In the genomic region with DNA sequence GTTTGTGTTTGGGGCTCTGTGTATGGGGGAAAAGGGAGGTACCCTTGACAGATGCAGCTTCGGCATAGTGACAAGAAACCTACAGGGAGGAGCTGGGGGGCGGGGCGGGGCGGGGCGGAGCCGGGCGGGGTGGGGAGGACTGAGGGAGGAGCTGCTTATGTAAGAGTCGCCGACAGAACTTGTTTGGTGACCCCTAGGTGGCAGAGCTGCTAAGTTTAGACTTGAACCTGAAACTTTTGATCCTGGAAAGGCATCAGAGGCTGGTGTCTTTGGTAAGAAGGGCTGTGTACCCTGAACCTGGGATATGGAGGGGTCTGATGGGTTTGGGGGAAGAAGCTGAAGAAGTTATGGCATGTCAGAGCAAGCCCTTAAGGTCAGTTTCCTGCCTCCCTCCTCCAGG, we compare ENCODE assay signal across 8 mouse cellular contexts. TPM values are rescaled to one million over a fixed set of nuclear protein-coding genes. Genes with fewer than 3 reads are reported as not detected.
A peak's percentile ranks its signal among the peaks of the same experiment; 100 is the strongest.
DNase-seq lines count a peak whose midpoint lies in the region; ATAC-seq and TF ChIP-seq lines count a peak whose summit lies in the region.

No protein-coding gene starts in this region.

- H3K4me2 ChIP-seq in forebrain, embryonic 11.5 days (ENCODE audit: low read depth, low read length, severe bottlenecking): no peak overlapping the region
- H3K4me2 ChIP-seq in forebrain, embryonic 15.5 days (replicated peaks): no peak overlapping the region
- no peak overlapping the region for H3K4me2 ChIP-seq in heart, postnatal 0 days (ENCODE audit: low read depth, low read length)

- ATAC-seq in forebrain, embryonic 11.5 days (replicated peaks; ENCODE audit: low FRiP score): no peak
- no peak for ATAC-seq in forebrain, embryonic 15.5 days (replicated peaks)
- peak; percentile 67 for ATAC-seq in heart, postnatal 0 days (ENCODE audit: insufficient read depth, low read depth)

- H3K9me3 ChIP-seq in forebrain, embryonic 11.5 days (ENCODE audit: control insufficient read depth, low read length): no peaks in the 10 kb centered on the region
- no peaks in the 10 kb centered on the region for H3K9me3 ChIP-seq in forebrain, embryonic 15.5 days
- H3K9me3 ChIP-seq in heart, postnatal 0 days (replicated peaks; ENCODE audit: control insufficient read depth, low read length): no peaks in the 10 kb centered on the region

- H3K4me3 ChIP-seq in forebrain, embryonic 11.5 days (ENCODE audit: low read depth, low read length): no peak overlapping the region
- H3K4me3 ChIP-seq in forebrain, embryonic 15.5 days: no peak overlapping the region
- no peak overlapping the region for H3K4me3 ChIP-seq in heart, postnatal 0 days (ENCODE audit: low read depth, low read length)
- no peak overlapping the region for H3K4me3 ChIP-seq in liver, adult 2 months (ENCODE audit: insufficient read depth, low read depth, low read length)
- no peak overlapping the region for H3K4me3 ChIP-seq in spleen, adult 2 months (ENCODE audit: extremely low read depth, insufficient read depth, insufficient read length)

- no peak for TF ChIP-seq EP300 in heart, postnatal 0 days (IDR thresholded peaks at IDR 0.05; ENCODE audit: low read depth)

- peak; percentile 69 for DNase-seq in forebrain, embryonic 11.5 days (ENCODE audit: low spot score)
- peak; percentile 77 for DNase-seq in ZHBTc4 (ENCODE audit: low read depth, low spot score)
- peak; percentile 81 for DNase-seq in heart, postnatal 0 days (ENCODE audit: low spot score)
- DNase-seq in liver, adult 2 months (ENCODE audit: extremely low read depth, low read depth, low spot score): peak; percentile 87
- peak; percentile 51 to 63 for DNase-seq in spleen, adult 2 months (ENCODE audit: low read depth in 1 of 2, low spot score in 2 of 2)
- no peak for DNase-seq in frontal cortex, postnatal 25 days (ENCODE audit: low spot score in 2 of 2)
- DNase-seq in cerebellum, postnatal 14 days: no peak

- no peaks in the 10 kb centered on the region for H3K36me3 ChIP-seq in forebrain, embryonic 11.5 days (ENCODE audit: control insufficient read depth, insufficient read depth, low read length)
- no peaks in the 10 kb centered on the region for H3K36me3 ChIP-seq in forebrain, embryonic 15.5 days
- no peaks in the 10 kb centered on the region for H3K36me3 ChIP-seq in heart, postnatal 0 days (replicated peaks; ENCODE audit: control insufficient read depth, insufficient read depth, low read length)
- no peaks in the 10 kb centered on the region for H3K36me3 ChIP-seq in liver, adult 2 months (ENCODE audit: control insufficient read depth, insufficient read depth, low read length)
- H3K36me3 ChIP-seq in spleen, adult 2 months (ENCODE audit: control insufficient read depth, insufficient read depth, low read length): no peaks in the 10 kb centered on the region

- peak; percentile 40 for TF ChIP-seq CTCF in heart, postnatal 0 days (IDR thresholded peaks at IDR 0.05; ENCODE audit: low read depth)
- TF ChIP-seq CTCF in liver, adult 2 months (IDR thresholded peaks at IDR 0.05; ENCODE audit: low read depth, low read length): 0 out of 2 replicates have a peak, but pooled peaks have one; percentile 17
- TF ChIP-seq CTCF in spleen, adult 2 months (IDR thresholded peaks at IDR 0.05; ENCODE audit: extremely low read depth, insufficient read depth, insufficient read length, insufficient replicate concordance): peak; percentile 12; the same call in 1 of the 2 replicates

- no peaks in the 10 kb centered on the region for H3K4me1 ChIP-seq in forebrain, embryonic 11.5 days (replicated peaks; ENCODE audit: control insufficient read depth, insufficient read depth, low read length)
- H3K4me1 ChIP-seq in forebrain, embryonic 15.5 days: peaks cover 4% of the 10 kb centered on the region; the same call in 1 of the 2 replicates
- peaks cover 10% of the 10 kb centered on the region for H3K4me1 ChIP-seq in heart, postnatal 0 days (ENCODE audit: control insufficient read depth, insufficient read depth)
- peaks cover 9% of the 10 kb centered on the region for H3K4me1 ChIP-seq in liver, adult 2 months (ENCODE audit: control insufficient read depth, insufficient read depth, low read length)
- no peaks in the 10 kb centered on the region for H3K4me1 ChIP-seq in spleen, adult 2 months (ENCODE audit: control insufficient read depth, insufficient read depth, insufficient read length)

- H3K27ac ChIP-seq in forebrain, embryonic 11.5 days (ENCODE audit: low read depth, low read length): no peak overlapping the region
- H3K27ac ChIP-seq in forebrain, embryonic 15.5 days (replicated peaks): no peak overlapping the region
- H3K27ac ChIP-seq in heart, postnatal 0 days (ENCODE audit: low read depth): no peak overlapping the region
- H3K27ac ChIP-seq in liver, adult 2 months (replicated peaks; ENCODE audit: insufficient read depth, low read depth, low read length): peak overlapping the region; percentile 70
- H3K27ac ChIP-seq in spleen, adult 2 months (ENCODE audit: insufficient read depth, low read length): no peak overlapping the region

- no peak overlapping the region for H3K9ac ChIP-seq in forebrain, embryonic 11.5 days (ENCODE audit: low read length)
- no peak overlapping the region for H3K9ac ChIP-seq in forebrain, embryonic 15.5 days (replicated peaks)
- H3K9ac ChIP-seq in heart, postnatal 0 days (replicated peaks; ENCODE audit: low read depth, low read length): no peak overlapping the region
- no peak overlapping the region for H3K9ac ChIP-seq in liver, adult 2 months (ENCODE audit: low read depth, low read length)

- WGBS in forebrain, embryonic 11.5 days: 4% methylated on average over 9 of the region's 9 CpGs
- WGBS in forebrain, embryonic 15.5 days: 0% methylated on average over 9 of the region's 9 CpGs
- 3% methylated on average over 9 of the region's 9 CpGs for WGBS in heart, postnatal 0 days
- WGBS in liver, adult 2 months: 0% methylated on average over 9 of the region's 9 CpGs
- 2% methylated on average over 9 of the region's 9 CpGs for WGBS in spleen, adult 2 months

- H3K79me2 ChIP-seq in liver, adult 2 months (ENCODE audit: control insufficient read depth, insufficient read depth, low read length): no peaks in the 10 kb centered on the region

- no peaks in the 10 kb centered on the region for H3K27me3 ChIP-seq in forebrain, embryonic 11.5 days (ENCODE audit: control insufficient read depth, insufficient read depth, low read length)
- H3K27me3 ChIP-seq in forebrain, embryonic 15.5 days: no peaks in the 10 kb centered on the region
- H3K27me3 ChIP-seq in heart, postnatal 0 days (ENCODE audit: control insufficient read depth, insufficient read depth, low read length): no peaks in the 10 kb centered on the region
- no peaks in the 10 kb centered on the region for H3K27me3 ChIP-seq in liver, adult 2 months (ENCODE audit: control insufficient read depth, insufficient read depth, low read length)
- no peaks in the 10 kb centered on the region for H3K27me3 ChIP-seq in spleen, adult 2 months (ENCODE audit: control insufficient read depth, insufficient read depth, low read length)

- no peak for TF ChIP-seq POLR2A in liver, adult 2 months (IDR thresholded peaks at IDR 0.05; ENCODE audit: extremely low read depth, insufficient read depth, low read length)
- TF ChIP-seq POLR2A in spleen, adult 2 months (IDR thresholded peaks at IDR 0.05; ENCODE audit: low read depth, low read length): no peak

RNA-seq across cellular contexts. Expression of a gene that starts 9.7 kb away (rescaled TPM):
- 198 and 207 TPM in 2 replicates for polyA plus RNA-seq in forebrain, embryonic 11.5 days (2014; fragmentation: Nextera tagmentation; extraction: Ambion mirVana)
- 272 and 293 TPM in 2 replicates for polyA plus RNA-seq in forebrain, embryonic 15.5 days (2015; fragmentation: Nextera tagmentation; extraction: Ambion mirVana)
- 478 and 528 TPM in 2 replicates for total RNA-seq in heart, postnatal 0 days (2014; rRNA removed; ENCODE audit: low replicate concordance)
- polyA plus RNA-seq in heart, postnatal 0 days (2015; fragmentation: Nextera tagmentation; extraction: Ambion mirVana): 627 and 646 TPM in 2 replicates
- total RNA-seq in liver, adult 2 months (2014; rRNA removed): 213 and 220 TPM in 2 replicates
- 71.7 and 75.9 TPM in 2 replicates for polyA plus RNA-seq in liver, adult 2 months (2012; rRNA removed)
- 17.2 and 17.9 TPM in 2 replicates for polyA plus RNA-seq in spleen, adult 2 months (2012; rRNA removed)

RNA-seq across cellular contexts. Expression of a gene that starts 45.3 kb away (rescaled TPM):
- 162 and 169 TPM in 2 replicates for polyA plus RNA-seq in forebrain, embryonic 11.5 days (2014; fragmentation: Nextera tagmentation; extraction: Ambion mirVana)
- 112 and 118 TPM in 2 replicates for polyA plus RNA-seq in forebrain, embryonic 15.5 days (2015; fragmentation: Nextera tagmentation; extraction: Ambion mirVana)
- total RNA-seq in heart, postnatal 0 days (2014; rRNA removed; ENCODE audit: low replicate concordance): 149 and 200 TPM in 2 replicates
- 133 and 134 TPM in 2 replicates for polyA plus RNA-seq in heart, postnatal 0 days (2015; fragmentation: Nextera tagmentation; extraction: Ambion mirVana)
- total RNA-seq in liver, adult 2 months (2014; rRNA removed): 110 and 121 TPM in 2 replicates
- polyA plus RNA-seq in liver, adult 2 months (2012; rRNA removed): 111 and 123 TPM in 2 replicates
- polyA plus RNA-seq in spleen, adult 2 months (2012; rRNA removed): 49.6 and 99.6 TPM in 2 replicates

Comparison
In these comparisons a context has a peak if more than half of its experiments do, and no peak if none do; other contexts are left out.
1. DNase-seq: peak in forebrain, embryonic 11.5 days (single experiment), ZHBTc4 (single experiment), heart, postnatal 0 days (single experiment), liver, adult 2 months (single experiment) and spleen, adult 2 months (2 of 2); none in frontal cortex, postnatal 25 days (0 of 2) and cerebellum, postnatal 14 days (0 of 2).
2. Peak in every context shown above with its lines, with median percentiles within 50 percentile points of each other: CTCF ChIP-seq.